Mouse (Mus musculus) embryonic fibroblast, embryonic 13.5 days (primary cell): ENCODE data around the gene Il20rb.

Source experiments
- CTCF ChIP-seq: IDR thresholded peaks from 2 replicates; pipeline ENCODE4 v1.5.1; 2011; ENCODE audit warnings: mild to moderate bottlenecking, control low read depth, low read length, moderate library complexity, borderline replicate concordance; ENCODE audit not compliant: insufficient read depth
- POLR2A ChIP-seq: IDR thresholded peaks from 2 replicates; pipeline ENCODE4 v1.6.1; 2011; ENCODE audit warnings: low read depth, mild to moderate bottlenecking, control low read depth, low read length, moderate library complexity

- TF ChIP-seq CTCF (no peak), POLR2A (no peak)
Measured at GRCm38 (mm10) chr9:100466743-100467142, 19.8 kb downstream of the Il20rb start.
